Mouse (Mus musculus) cortical plate, adult 2 months (tissue): Measurements from ENCODE around the gene Mtx2.

Experiments used
- CTCF ChIP-seq: fragments of 200-500 bp; IDR thresholded peaks from 2 replicates; pipeline ENCODE4 v1.5.1; 2011; ENCODE audit warnings: mild to moderate bottlenecking, control low read depth, low read length; ENCODE audit not compliant: insufficient read depth; ENCODE audit errors: extremely low read depth
- POLR2A ChIP-seq: fragments of 200-500 bp; IDR thresholded peaks from 2 replicates; pipeline ENCODE4 v1.6.1; 2011; ENCODE audit warnings: mild to moderate bottlenecking, low read length, control low read depth; ENCODE audit not compliant: insufficient read depth; ENCODE audit errors: extremely low read depth

- TF ChIP-seq CTCF (no peak), POLR2A (no peak)
Measured at GRCm38 (mm10) chr2:74850036-74850435, 24.4 kb downstream of the Mtx2 start.
